Mouse (Mus musculus): ENCODE measurements around the gene Nfyb. TPM values are rescaled to one million over a fixed set of nuclear protein-coding genes. Genes with fewer than 3 reads are reported as not detected.

The Nfyb gene
- 39.5 and 43.5 TPM in 2 replicates for polyA plus RNA-seq (2015; fragmentation: Nextera tagmentation; extraction: Ambion mirVana)

DNA sequence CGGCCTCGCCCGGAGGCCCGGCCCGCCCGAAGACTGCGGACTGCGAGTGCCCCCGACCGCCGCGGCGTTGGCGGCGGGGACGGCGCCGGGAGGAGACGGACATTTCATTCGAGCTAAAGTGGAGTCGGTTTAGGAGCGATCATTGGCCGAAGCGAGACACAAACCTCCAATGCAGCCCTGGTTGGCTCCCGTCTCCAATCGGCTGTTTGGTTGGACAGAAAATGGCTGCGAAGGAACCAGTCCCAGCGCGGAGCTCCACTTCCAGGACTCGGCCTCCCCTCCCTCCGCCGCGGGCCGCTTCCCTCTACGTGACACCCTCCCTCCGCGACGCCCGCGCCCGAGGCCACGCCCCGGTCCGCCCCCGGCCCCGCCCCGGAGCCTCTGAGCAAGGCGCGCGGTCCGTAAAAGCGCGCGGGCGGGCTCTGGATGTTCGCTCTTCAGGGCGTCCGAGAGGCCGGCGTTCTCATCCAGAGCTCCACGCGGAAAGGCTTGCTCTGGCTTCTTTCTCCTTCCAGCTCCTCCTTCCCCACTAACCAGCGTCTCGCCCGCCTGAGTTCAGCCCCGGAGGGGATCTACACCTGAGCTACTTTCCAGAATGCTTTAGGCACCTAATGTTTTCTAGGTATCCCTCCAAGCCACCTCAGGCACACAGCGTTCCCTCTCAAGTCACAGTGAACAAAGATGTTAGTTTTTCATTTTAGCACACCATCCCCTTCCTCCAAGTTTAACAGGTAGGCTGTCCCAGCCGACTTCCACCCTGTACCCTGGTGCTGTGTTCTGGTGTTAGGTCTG lies at the start of gene Nfyb:
Gene Nfyb, minus strand, starts transcription at position 305 of the 792 bp plus-strand sequence.
- H3K27ac ChIP-seq: peak within 1 kb of the TSS; percentile 99
- peak within 1 kb of the TSS; percentile 94 for H3K4me3 ChIP-seq
- peak; percentile 96 for ATAC-seq (ENCODE audit: insufficient number of reproducible peaks, low FRiP score, low TSS enrichment, low read depth)
- peaks cover 21% of the 10 kb centered on the region for H3K36me3 ChIP-seq
- H3K4me1 ChIP-seq: peaks cover 26% of the 10 kb centered on the region
- no peaks in the 10 kb centered on the region for H3K27me3 ChIP-seq
- peak within 1 kb of the TSS; percentile 92 for H3K9ac ChIP-seq
- under 1% methylated on average over 51 of the region's 68 CpGs for WGBS
- no peaks in the 10 kb centered on the region for H3K9me3 ChIP-seq
- H3K4me2 ChIP-seq: peak within 1 kb of the TSS; percentile 77

DNA sequence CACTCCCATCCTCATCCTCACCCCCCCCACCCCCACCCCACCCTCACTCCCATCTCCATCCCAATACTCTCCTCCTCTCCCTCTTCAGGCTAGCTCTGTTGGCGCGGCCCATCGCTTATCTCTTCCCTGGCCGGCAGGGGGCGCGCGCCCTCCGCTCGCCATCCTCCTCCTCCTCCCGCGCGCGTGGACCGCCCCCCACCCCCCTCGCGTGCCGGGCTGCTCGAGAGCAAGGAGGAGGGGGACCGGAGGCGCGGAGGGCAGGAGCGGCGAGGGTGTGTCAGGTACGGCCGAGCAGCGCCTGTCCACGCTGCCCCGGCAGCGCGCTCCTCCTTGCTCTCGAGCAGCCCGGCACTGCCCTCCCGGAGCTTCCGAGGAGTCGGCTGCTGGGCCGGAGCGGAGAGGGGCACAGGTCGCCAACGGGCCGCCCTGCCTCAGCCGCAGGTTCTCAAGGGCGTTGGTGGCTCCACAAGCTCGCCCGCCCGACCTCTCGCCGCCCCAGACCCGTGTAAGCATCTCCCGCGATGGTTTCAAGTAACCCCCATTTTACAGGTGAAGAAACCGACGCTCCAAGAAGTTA lies 48.0 kb upstream of the Nfyb start:
- ATAC-seq (ENCODE audit: insufficient number of reproducible peaks, low FRiP score, low TSS enrichment, low read depth): peak; percentile 73
- H3K27ac ChIP-seq: no peak overlapping the region
- no peaks in the 10 kb centered on the region for H3K27me3 ChIP-seq
- no peaks in the 10 kb centered on the region for H3K9me3 ChIP-seq
- peak overlapping the region; percentile 50 for H3K4me3 ChIP-seq
- 6% methylated on average over 38 of the region's 52 CpGs for WGBS
- peak overlapping the region; percentile 39 for H3K9ac ChIP-seq
- H3K36me3 ChIP-seq: no peaks in the 10 kb centered on the region
- peaks cover 14% of the 10 kb centered on the region for H3K4me1 ChIP-seq
- H3K4me2 ChIP-seq: peak overlapping the region; percentile 86

DNA sequence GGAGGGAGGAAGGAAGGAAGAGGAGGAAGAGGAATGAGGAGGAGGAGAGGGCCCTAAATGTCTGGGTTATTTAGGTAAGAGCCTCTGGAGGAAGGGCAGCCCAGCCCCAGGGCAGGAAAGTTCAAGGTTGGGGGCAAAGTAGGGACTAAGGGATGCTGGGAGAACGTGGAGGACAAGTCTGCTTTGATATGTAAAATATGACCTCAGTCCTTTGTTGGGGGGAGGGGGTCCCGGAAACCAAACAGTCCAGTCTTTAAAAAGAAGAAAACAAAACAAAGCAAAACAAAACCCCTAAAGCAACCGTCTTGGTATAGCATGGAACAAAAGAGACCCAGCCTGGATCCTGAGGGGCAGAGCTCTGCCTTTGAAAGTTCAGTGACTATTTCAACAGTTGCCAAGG lies 45.4 kb upstream of the Nfyb start:
- no peak for ATAC-seq (ENCODE audit: insufficient number of reproducible peaks, low FRiP score, low TSS enrichment, low read depth)
- no peak overlapping the region for H3K9ac ChIP-seq

DNA sequence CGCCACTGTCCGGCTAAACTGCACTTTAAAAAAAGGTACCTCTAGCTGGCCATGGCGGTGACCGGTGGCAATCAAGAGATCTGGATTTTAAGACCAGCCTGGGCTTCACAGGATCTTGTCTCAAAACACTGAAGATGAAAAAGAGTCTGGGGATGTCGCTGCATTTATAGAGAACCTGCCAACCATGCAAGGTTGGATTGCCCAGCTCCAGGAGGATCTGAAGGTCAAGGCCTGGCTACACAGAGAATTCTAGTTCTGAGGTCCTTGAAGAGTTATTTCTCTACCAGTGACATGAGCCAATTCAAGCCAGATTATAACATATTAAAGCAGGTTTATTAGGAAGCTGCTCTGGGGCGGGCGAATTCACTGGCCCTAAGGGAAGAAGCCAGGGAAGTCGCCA lies 44.9 kb upstream of the Nfyb start:
- Histone ChIP-seq H3K27ac (no peak overlapping the region), H3K4me1 (peaks cover 9% of the 10 kb centered on the region), H3K27me3 (no peaks in the 10 kb centered on the region), H3K4me3 (no peak overlapping the region), H3K9ac (no peak overlapping the region), H3K36me3 (no peaks in the 10 kb centered on the region), H3K9me3 (no peaks in the 10 kb centered on the region), H3K4me2 (no peak overlapping the region)
- no peak for ATAC-seq (ENCODE audit: insufficient number of reproducible peaks, low FRiP score, low TSS enrichment, low read depth)
- 68% methylated on average over 8 of the region's 8 CpGs for WGBS

More for the DNA sequence above, 45.4 kb upstream of the Nfyb start:
- Histone ChIP-seq H3K9me3 (no peaks in the 10 kb centered on the region), H3K4me3 (no peak overlapping the region), H3K27ac (no peak overlapping the region), H3K4me1 (peaks cover 13% of the 10 kb centered on the region), H3K36me3 (no peaks in the 10 kb centered on the region), H3K4me2 (no peak overlapping the region), H3K27me3 (no peaks in the 10 kb centered on the region)
- 30% methylated on average over 3 of the region's 3 CpGs for WGBS

DNA sequence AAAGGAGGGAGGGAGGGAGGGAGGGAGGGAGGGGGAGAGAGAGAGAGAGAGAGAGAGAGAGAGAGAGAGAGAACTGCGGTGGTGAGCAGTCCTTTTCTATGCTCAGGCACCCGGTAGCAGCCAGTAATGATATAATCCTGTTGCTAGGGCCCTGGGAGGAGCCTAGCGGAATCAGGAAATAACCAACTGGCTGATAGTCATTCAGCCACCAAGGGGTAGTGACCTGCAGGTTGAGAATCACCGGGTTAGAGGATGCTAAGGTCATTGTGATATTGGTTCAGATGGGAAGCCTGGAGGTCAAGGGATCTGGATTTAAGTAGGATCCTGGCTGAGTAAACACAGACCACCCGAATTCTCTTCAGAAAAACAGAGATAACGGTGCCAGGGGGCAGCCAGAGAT lies 44.2 kb upstream of the Nfyb start:
- Histone ChIP-seq H3K4me2 (no peak overlapping the region), H3K27ac (no peak overlapping the region), H3K27me3 (no peaks in the 10 kb centered on the region), H3K36me3 (no peaks in the 10 kb centered on the region), H3K4me3 (no peak overlapping the region), H3K9me3 (no peaks in the 10 kb centered on the region), H3K9ac (no peak overlapping the region), H3K4me1 (peaks cover 7% of the 10 kb centered on the region)
- ATAC-seq (ENCODE audit: insufficient number of reproducible peaks, low FRiP score, low TSS enrichment, low read depth): no peak
- WGBS: 51% methylated on average over 6 of the region's 6 CpGs

DNA sequence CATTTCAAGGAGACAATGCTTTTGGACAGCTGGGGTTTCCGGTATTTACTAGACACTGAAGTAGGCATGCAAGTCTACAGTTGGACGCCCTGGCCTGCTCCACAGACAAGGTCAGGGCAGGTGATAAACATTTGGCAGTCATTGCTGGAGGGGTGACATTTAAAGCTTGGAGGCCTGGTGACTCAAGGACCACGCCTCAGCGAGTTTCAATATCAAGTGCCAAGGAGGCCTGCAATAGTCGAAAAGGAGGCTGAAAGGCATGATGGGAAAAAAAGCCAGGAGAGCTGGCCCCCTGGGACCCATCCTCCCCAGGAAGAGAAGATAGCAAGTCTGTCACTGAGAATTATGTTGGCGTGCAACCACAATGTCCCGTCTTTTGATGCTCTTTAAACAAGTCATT lies 43.3 kb upstream of the Nfyb start:
- Histone ChIP-seq H3K4me3 (no peak overlapping the region), H3K4me1 (peaks cover 7% of the 10 kb centered on the region), H3K36me3 (no peaks in the 10 kb centered on the region), H3K9ac (no peak overlapping the region), H3K4me2 (no peak overlapping the region), H3K27ac (no peak overlapping the region), H3K27me3 (no peaks in the 10 kb centered on the region), H3K9me3 (no peaks in the 10 kb centered on the region)
- no peak for ATAC-seq (ENCODE audit: insufficient number of reproducible peaks, low FRiP score, low TSS enrichment, low read depth)
- WGBS: 78% methylated on average over 7 of the region's 7 CpGs

DNA sequence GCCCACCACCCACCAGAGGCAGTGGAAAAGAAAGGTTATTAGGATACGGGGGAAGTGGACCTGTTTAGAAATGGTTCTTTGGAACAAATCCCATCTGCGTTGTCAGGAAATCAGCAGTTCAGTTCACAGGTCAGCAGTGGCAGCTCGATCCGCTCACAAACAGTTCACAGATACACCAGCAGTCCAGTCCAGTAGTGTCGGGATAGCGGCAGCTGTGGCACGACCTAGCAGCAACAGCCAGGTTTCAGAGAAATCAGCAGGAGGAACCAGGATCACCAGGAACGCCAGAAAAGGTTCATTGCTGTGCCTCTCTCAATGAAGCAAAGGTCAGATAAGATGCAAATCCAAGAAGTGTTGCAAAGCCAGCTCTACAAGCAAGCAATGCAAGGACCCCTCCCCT lies 42.5 kb upstream of the Nfyb start:
- 80% methylated on average over 8 of the region's 8 CpGs for WGBS
- no peaks in the 10 kb centered on the region for H3K27me3 ChIP-seq
- H3K4me2 ChIP-seq: no peak overlapping the region
- no peaks in the 10 kb centered on the region for H3K9me3 ChIP-seq
- H3K4me3 ChIP-seq: no peak overlapping the region
- no peaks in the 10 kb centered on the region for H3K36me3 ChIP-seq
- no peak for ATAC-seq (ENCODE audit: insufficient number of reproducible peaks, low FRiP score, low TSS enrichment, low read depth)
- H3K27ac ChIP-seq: no peak overlapping the region
- peaks cover 4% of the 10 kb centered on the region; the same call in 1 of the 2 replicates for H3K4me1 ChIP-seq
- no peak overlapping the region for H3K9ac ChIP-seq

DNA sequence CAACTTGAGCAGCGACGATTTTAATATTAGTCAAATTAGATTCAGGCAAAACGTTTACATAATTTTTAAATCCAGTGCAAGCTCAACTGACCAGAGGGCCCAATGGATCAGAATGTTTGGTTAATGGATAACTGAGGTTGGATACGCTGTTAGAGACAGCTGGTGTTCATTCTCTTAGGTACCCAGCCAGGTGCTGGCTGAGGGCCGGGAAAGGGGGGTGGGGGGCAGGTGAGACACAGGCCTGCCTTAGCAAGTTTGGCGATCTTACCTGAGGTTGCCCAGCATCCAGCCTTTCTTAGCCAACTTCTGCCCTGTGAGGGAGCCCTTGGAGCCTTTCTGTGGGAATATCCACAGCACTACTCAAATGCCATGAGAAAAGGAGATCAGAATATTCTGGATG lies 41.2 kb upstream of the Nfyb start:
- no peak overlapping the region for H3K4me3 ChIP-seq
- no peaks in the 10 kb centered on the region for H3K27me3 ChIP-seq
- no peaks in the 10 kb centered on the region for H3K36me3 ChIP-seq
- H3K9ac ChIP-seq: no peak overlapping the region
- peaks cover 4% of the 10 kb centered on the region; the same call in 1 of the 2 replicates for H3K4me1 ChIP-seq
- no peak overlapping the region for H3K4me2 ChIP-seq
- no peak overlapping the region for H3K27ac ChIP-seq
- no peak for ATAC-seq (ENCODE audit: insufficient number of reproducible peaks, low FRiP score, low TSS enrichment, low read depth)
- H3K9me3 ChIP-seq: no peaks in the 10 kb centered on the region
- WGBS: 76% methylated on average over 6 of the region's 6 CpGs

DNA sequence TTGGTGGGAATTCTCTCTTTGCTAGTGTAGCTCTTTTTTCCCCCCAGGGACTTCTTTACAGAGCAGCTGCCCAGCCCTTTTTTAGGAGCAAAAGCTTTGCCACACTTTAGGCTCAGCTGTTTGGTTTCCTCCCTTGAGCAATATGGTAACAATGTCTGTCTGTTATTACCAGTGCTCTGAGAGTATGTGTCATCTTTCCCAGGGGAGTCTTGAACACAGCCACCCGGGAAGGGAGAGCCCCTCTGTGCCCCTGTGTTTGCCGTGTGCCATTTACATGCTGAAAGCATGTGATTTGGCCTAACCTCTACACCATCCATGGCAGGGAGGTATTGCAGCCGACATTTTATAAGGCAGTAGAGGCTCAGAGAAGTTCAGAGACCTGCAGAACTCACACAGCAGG lies 40.5 kb upstream of the Nfyb start:
- Histone ChIP-seq H3K27ac (no peak overlapping the region), H3K9me3 (no peaks in the 10 kb centered on the region), H3K4me3 (no peak overlapping the region), H3K4me1 (peaks cover 4% of the 10 kb centered on the region; the same call in 1 of the 2 replicates), H3K9ac (no peak overlapping the region), H3K27me3 (no peaks in the 10 kb centered on the region), H3K4me2 (no peak overlapping the region), H3K36me3 (no peaks in the 10 kb centered on the region)
- WGBS: 52% methylated on average over 3 of the region's 3 CpGs
- no peak for ATAC-seq (ENCODE audit: insufficient number of reproducible peaks, low FRiP score, low TSS enrichment, low read depth)

DNA sequence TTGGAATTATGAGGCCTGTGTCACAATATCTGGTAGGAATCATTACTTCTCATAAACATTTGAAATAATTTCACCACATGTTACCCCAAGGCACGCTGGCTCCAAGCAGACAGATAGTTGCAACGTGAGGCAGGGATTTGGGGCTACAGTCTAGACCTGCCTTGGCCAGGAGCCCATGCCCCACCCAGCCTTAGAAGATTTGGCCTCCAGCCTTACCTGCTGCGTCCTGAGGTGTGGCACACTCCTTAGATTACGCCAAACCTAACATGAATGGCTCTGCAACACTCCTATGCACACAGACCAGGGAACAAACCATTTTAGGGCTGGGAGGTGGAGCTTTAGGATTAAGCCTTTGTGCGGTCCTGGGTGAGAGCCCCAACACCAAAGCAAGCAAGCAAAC lies 36.1 kb upstream of the Nfyb start:
- Histone ChIP-seq H3K36me3 (no peaks in the 10 kb centered on the region), H3K27me3 (no peaks in the 10 kb centered on the region), H3K4me2 (no peak overlapping the region), H3K4me3 (no peak overlapping the region), H3K9ac (no peak overlapping the region), H3K4me1 (peaks cover 21% of the 10 kb centered on the region), H3K9me3 (no peaks in the 10 kb centered on the region), H3K27ac (no peak overlapping the region)
- no peak for ATAC-seq (ENCODE audit: insufficient number of reproducible peaks, low FRiP score, low TSS enrichment, low read depth)
- WGBS: 56% methylated on average over 5 of the region's 5 CpGs

DNA sequence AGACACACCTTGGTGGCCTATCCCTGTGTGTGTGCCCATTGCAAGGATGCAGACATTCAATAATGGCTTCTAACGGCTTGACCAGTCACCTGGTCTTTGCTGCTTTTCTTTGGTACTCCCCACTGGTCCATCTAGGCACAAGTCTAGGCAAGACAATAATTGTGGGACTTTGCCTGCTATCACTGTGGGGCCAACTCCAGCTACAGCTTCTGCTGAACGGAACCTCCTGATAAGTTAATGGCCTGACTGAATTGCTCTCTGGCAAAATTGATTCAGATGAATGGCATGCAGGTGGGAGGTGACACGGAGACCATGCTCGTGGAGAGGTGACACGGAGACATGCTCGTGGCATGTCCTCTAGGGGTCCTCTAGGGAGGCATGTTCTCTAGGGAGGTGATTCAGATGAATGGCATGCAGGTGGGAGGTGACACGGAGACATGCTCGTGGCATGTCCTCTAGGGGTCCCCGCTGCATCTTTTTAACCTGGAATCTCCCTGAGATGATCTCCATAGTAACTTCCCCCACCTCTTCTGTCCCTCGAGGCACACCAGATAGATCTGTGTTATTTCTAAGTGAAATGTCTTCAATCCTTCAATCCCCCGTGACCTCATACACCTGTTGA lies 34.5 kb upstream of the Nfyb start:
- H3K27me3 ChIP-seq: no peaks in the 10 kb centered on the region
- no peak for ATAC-seq (ENCODE audit: insufficient number of reproducible peaks, low FRiP score, low TSS enrichment, low read depth)
- no peak overlapping the region for H3K4me2 ChIP-seq
- WGBS: 52% methylated on average over 11 of the region's 11 CpGs
- H3K4me3 ChIP-seq: no peak overlapping the region
- H3K9ac ChIP-seq: no peak overlapping the region
- H3K27ac ChIP-seq: no peak overlapping the region
- peaks cover 20% of the 10 kb centered on the region for H3K4me1 ChIP-seq
- no peaks in the 10 kb centered on the region for H3K9me3 ChIP-seq
- H3K36me3 ChIP-seq: no peaks in the 10 kb centered on the region

DNA sequence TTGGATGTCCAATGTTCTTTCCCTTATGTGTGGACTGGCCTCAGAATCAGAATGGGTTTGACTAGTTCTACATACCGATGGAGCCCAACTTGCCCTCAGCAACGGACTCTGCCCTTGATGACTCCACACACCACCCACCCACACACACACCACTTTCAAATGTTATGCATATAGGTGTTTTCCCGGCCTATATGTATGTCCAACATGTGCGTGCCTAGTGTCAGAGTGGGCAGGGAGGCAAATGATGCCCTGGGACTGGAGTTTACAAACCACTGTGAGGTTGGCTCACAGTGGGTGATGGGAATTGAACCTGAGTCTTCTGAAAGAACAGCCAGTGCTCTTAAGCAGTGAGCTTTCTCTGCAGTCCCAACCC lies 33.2 kb upstream of the Nfyb start:
- H3K27ac ChIP-seq: 0 out of 2 replicates have a peak overlapping the region, but pooled peaks have one; percentile 43
- H3K9me3 ChIP-seq: no peaks in the 10 kb centered on the region
- no peak for ATAC-seq (ENCODE audit: insufficient number of reproducible peaks, low FRiP score, low TSS enrichment, low read depth)
- H3K4me3 ChIP-seq: no peak overlapping the region
- no peaks in the 10 kb centered on the region for H3K27me3 ChIP-seq
- H3K4me1 ChIP-seq: peaks cover 20% of the 10 kb centered on the region
- H3K9ac ChIP-seq: no peak overlapping the region
- 84% methylated on average over 4 of the region's 4 CpGs for WGBS
- H3K36me3 ChIP-seq: no peaks in the 10 kb centered on the region
- no peak overlapping the region for H3K4me2 ChIP-seq
